Mouse (Mus musculus): ENCODE data around the gene Tcf15. TPM values are rescaled to one million over a fixed set of nuclear protein-coding genes. Genes with fewer than 3 reads are reported as not detected.

Tcf15 gene
- polyA plus RNA-seq (2012; rRNA removed), result 1.6 and 1.7 TPM in 2 replicates

DNA sequence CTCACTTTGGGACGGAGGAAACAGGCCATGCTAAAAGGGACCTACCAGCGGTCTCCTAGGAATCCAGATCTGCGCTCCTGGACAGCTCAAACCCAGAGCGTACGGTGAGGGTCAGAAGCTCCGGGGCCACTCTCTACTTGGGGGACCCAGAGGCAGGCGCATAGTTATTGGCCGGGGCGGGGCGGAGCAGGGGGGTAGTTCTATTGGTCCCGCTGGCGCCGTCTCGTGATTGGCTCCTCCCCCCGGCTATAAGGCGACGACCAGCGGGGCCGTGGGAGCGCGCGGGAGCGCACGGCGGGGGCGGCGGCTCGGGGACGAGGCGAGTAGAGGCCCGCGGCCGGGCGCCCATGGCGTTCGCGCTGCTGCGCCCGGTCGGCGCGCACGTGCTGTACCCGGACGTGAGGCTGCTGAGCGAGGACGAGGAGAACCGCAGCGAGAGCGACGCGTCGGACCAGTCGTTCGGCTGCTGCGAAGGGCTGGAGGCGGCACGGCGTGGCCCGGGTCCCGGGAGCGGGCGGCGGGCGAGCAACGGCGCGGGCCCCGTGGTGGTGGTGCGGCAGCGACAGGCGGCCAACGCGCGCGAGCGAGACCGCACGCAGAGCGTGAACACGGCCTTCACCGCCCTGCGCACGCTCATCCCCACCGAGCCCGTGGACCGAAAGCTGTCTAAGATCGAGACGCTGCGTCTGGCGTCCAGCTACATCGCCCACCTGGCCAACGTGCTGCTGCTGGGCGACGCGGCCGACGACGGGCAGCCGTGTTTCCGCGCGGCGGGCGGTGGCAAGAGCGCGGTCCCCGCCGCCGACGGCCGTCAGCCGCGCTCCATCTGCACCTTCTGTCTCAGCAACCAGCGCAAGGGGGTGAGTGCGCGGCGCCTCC lies at the start of gene Tcf15:
Tcf15 (plus strand) TSS at position 283 of the 879 bp plus-strand sequence.
- no peak for DNase-seq (ENCODE audit: low read depth, low spot score)
- 2% methylated on average over 118 of the region's 118 CpGs for WGBS

DNA sequence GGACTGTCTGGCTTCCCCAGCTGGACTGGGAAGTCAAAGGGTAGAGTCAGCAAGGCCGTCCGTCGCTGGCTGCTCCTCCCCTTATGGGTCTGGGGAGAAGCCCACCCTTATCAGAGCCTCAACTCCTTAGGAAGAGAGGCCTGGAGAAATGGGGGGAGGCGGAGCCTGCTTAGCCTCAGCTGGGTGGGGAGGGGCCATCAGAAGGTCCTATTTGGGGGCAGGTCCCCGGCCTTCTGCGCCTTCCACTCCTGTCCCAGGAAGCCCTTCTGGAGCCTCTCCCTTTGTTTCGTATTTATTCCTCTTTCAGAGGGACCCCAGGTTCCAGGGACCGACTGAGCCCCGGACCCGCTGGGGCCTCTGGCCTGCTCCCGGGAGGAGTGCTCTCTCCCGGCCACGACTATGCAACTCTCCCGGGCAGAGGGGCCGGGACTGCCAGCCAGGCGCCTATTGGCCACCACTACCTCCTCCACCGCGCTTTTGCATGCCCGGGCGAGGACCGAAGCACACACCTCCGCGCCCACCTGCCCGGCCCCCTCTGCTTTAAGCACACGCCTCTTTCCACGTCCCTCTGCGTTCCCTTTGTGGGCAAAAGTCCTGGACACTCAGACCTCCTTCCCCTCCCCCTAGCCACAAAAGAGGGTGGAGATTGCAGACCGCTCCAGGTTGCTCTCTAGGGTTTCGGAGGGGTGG lies 48.4 kb upstream of the Tcf15 start:
- DNase-seq (ENCODE audit: low read depth, low spot score), result no peak
- WGBS, result 15% methylated on average over 29 of the region's 29 CpGs

GRCm38 (mm10) chr2:152096922-152097321 lies 46.4 kb upstream of the Tcf15 start:
- 70% methylated on average over 2 of the region's 2 CpGs for WGBS
- DNase-seq (ENCODE audit: low read depth, low spot score), result no peak

GRCm38 (mm10) chr2:152097916-152098315 lies 45.4 kb upstream of the Tcf15 start:
- no peak for DNase-seq (ENCODE audit: low read depth, low spot score)
- WGBS, result 58% methylated on average over 11 of the region's 11 CpGs

DNA sequence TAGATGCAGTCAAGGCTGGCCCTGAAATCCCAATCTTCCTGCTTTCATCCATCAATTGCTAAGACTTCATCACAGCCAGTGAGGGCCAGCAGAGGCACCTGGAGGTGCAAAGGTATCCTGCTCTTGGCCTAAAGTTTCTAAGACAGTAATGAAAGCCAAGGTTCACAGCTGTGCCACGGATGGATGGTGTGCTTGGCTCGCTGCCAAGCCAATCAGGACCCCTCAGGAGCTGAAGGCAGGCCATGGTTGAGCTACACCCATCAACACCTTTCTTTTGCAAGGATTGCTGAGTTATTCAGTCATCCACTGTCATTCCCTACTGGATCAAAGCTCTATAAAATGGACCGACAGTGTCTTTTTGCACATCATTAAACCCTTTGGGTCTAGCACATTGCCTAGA lies 43.8 kb upstream of the Tcf15 start:
- DNase-seq (ENCODE audit: low read depth, low spot score), result no peak
- 40% methylated on average over 3 of the region's 3 CpGs for WGBS

- DNase-seq (ENCODE audit: low read depth, low spot score), result no peak
- WGBS, result 48% methylated on average over 13 of the region's 13 CpGs
Measured at GRCm38 (mm10) chr2:152101761-152102160, 41.6 kb upstream of the Tcf15 start.

- no peak for DNase-seq (ENCODE audit: low read depth, low spot score)
- WGBS, result 67% methylated on average over 6 of the region's 6 CpGs
Measured at GRCm38 (mm10) chr2:152102369-152102768, 41.0 kb upstream of the Tcf15 start.

DNA sequence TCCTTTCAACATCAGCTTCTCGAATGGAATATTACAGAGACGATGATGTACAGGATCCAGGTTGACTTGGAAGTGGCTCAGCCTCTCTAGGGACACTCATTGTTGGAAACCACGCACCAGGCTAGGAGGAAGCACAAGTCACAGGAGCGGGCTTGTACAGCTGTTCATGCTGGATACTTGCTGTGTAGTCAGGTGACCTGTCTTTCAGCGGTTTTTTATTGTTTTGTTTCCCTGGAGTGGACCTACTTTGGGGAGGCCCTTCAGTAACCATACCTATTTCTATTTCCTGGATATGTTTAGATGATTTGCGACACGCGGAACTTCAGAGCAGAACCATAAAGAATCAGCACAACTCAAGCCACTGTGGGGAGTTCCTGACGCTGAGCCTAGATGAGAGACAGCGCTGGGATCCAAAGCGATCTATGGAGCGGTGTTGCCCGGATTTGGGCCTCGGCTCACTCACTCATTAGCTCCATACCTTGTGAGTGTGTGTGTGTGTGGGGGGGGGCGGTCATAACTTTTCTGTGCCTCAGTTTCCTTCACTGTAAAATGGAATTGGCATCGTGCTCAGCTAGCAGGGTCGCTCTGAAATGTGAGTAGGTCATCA lies 38.5 kb upstream of the Tcf15 start:
- peak; percentile 21 for DNase-seq (ENCODE audit: low read depth, low spot score)
- 6% methylated on average over 17 of the region's 17 CpGs for WGBS

- under 1% methylated on average over 84 of the region's 84 CpGs for WGBS
- peak; percentile 53 for DNase-seq (ENCODE audit: low read depth, low spot score)
Measured at GRCm38 (mm10) chr2:152105318-152106224, 37.8 kb upstream of the Tcf15 start, which contains the start of gene Srxn1. TSS of gene Srxn1 (plus strand) at chr2:152105516.

GRCm38 (mm10) chr2:152106225-152106595 lies 37.2 kb upstream of the Tcf15 start:
- DNase-seq (ENCODE audit: low read depth, low spot score), result peak; percentile 24
- WGBS, result 61% methylated on average over 3 of the region's 3 CpGs

- 97% methylated on average over 10 of the region's 10 CpGs for WGBS
- no peak for DNase-seq (ENCODE audit: low read depth, low spot score)
Measured at GRCm38 (mm10) chr2:152106597-152106996, 36.8 kb upstream of the Tcf15 start.

- WGBS, result 76% methylated on average over 7 of the region's 7 CpGs
- no peak for DNase-seq (ENCODE audit: low read depth, low spot score)
Measured at GRCm38 (mm10) chr2:152108702-152109101, 34.7 kb upstream of the Tcf15 start.

DNA sequence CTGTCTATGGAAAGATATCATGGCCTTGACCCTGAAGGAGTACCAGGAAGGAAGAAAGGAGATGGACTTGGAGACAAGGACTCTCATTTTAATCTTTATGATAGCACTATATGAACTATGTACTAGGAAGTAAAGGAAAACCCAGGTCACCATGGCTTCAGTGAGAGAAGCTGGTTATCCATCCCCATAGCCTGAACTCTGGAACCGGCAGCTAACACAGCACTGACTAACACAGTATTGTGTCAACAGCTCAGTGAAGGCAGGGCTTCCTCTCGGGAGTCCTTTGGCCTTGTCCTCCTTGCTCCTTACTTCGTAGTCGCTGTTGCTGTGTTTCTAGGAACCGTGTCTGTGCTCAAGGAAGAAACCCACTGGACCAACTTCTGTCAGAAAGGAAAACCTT lies 34.0 kb upstream of the Tcf15 start:
- WGBS, result 43% methylated on average over 5 of the region's 5 CpGs

GRCm38 (mm10) chr2:152111311-152111710 lies 32.0 kb upstream of the Tcf15 start:
- no peak for DNase-seq (ENCODE audit: low read depth, low spot score)
- 63% methylated on average over 2 of the region's 2 CpGs for WGBS

More for the DNA sequence above, 34.0 kb upstream of the Tcf15 start:
- DNase-seq (ENCODE audit: low read depth, low spot score), result peak; percentile 36

DNA sequence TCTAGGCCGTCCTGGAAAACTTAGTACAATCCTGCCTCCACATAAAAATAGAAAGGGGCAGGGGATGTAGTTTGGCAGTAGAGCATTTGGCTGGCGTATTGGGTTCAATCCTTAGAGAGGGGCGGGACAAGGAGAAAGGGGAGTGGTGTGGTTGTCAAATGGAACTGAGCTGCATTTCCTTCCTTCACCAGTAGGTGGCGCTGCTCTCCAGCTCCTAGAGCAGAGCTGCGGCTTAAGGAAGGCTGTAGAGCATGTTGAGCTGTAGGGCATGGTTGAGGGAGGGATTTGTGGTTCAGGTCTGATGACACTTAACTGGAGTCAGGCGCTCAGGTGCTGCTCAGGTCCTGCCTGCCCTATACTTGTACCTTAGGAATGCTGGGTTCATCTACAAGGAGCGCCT lies 31.4 kb upstream of the Tcf15 start:
- peak; percentile 67 for DNase-seq (ENCODE audit: low read depth, low spot score)
- WGBS, result 11% methylated on average over 7 of the region's 7 CpGs

- WGBS, result 87% methylated on average over 5 of the region's 5 CpGs
- no peak for DNase-seq (ENCODE audit: low read depth, low spot score)
Measured at GRCm38 (mm10) chr2:152112490-152112889, 30.9 kb upstream of the Tcf15 start.

GRCm38 (mm10) chr2:152112970-152113369 lies 30.4 kb upstream of the Tcf15 start:
- no peak for DNase-seq (ENCODE audit: low read depth, low spot score)
- WGBS, result 67% methylated on average over 10 of the region's 10 CpGs

GRCm38 (mm10) chr2:152114057-152114975 lies 29.0 kb upstream of the Tcf15 start:
- DNase-seq (ENCODE audit: low read depth, low spot score), result no peak
- WGBS, result 19% methylated on average over 36 of the region's 36 CpGs

Data from large intestine, adult 2 months (tissue).